Mouse (Mus musculus) retina, postnatal 1 day (tissue): ENCODE data around the gene Lpar3.

Source experiments
- DNase-seq: peaks from one replicate; pipeline ENCODE4 v3.0.0-alpha.2; 2012

Lpar3 gene

GRCm38 (mm10) chr3:146317366-146317765, 96.6 kb downstream of the Lpar3 start:
- no peak for DNase-seq

GRCm38 (mm10) chr3:146317911-146318310, 97.1 kb downstream of the Lpar3 start:
- no peak for DNase-seq

GRCm38 (mm10) chr3:146318520-146318938, 97.8 kb downstream of the Lpar3 start:
- peak; percentile 67 for DNase-seq

- DNase-seq = peak; percentile 91
These were observed 98.2 kb downstream of the Lpar3 start for GRCm38 (mm10) chr3:146318987-146319386.

GRCm38 (mm10) chr3:146319503-146319902, 98.7 kb downstream of the Lpar3 start:
- DNase-seq = peak; percentile 67

GRCm38 (mm10) chr3:146324949-146325348, 104.2 kb downstream of the Lpar3 start:
- DNase-seq = no peak

GRCm38 (mm10) chr3:146326743-146327536, 106.2 kb downstream of the Lpar3 start:
- DNase-seq = no peak

- peak; percentile 92 for DNase-seq
These were observed 106.9 kb downstream of the Lpar3 start for GRCm38 (mm10) chr3:146327537-146328255.

- peak; percentile 40 for DNase-seq
These were observed 108.0 kb downstream of the Lpar3 start for GRCm38 (mm10) chr3:146328749-146329148.

- no peak for DNase-seq
These were observed 111.1 kb downstream of the Lpar3 start for GRCm38 (mm10) chr3:146331819-146332218.

- DNase-seq = no peak
These were observed 112.5 kb downstream of the Lpar3 start for GRCm38 (mm10) chr3:146333270-146333669.

GRCm38 (mm10) chr3:146334070-146334469, 113.3 kb downstream of the Lpar3 start:
- DNase-seq = peak; percentile 80
